Comparison of ENCODE assay signal across 21 mouse cellular contexts in genomic region chr6:42299362-42299761, GRCm38 (mm10). TPM values are rescaled to one million over a fixed set of nuclear protein-coding genes. Genes with fewer than 3 reads are reported as not detected.
DNase-seq lines count a peak whose midpoint lies in the region; ATAC-seq and TF ChIP-seq lines count a peak whose summit lies in the region.
"Had no signal": no experiment of that assay in that cellular context is flagged by ENCODE, and none has a peak within 500 bp of the region (broad histone marks: within the 10 kb centered on the region; RNA-seq: fewer than 3 reads in every experiment).

No protein-coding gene starts in this region.

- TF ChIP-seq CTCF in liver, postnatal 0 days (IDR thresholded peaks at IDR 0.05; ENCODE audit: low read depth): no peak

- H3K27ac ChIP-seq in liver, postnatal 0 days (ENCODE audit: low read depth): no peak overlapping the region
- H3K27ac ChIP-seq in liver, embryonic 12.5 days: no peak overlapping the region
- H3K27ac ChIP-seq: embryonic facial prominence, embryonic 15.5 days; forebrain, embryonic 13.5 days; midbrain, embryonic 15.5 days had no signal

- no peak for TF ChIP-seq EP300 in liver, postnatal 0 days (IDR thresholded peaks at IDR 0.05; ENCODE audit: low read depth)

- DNase-seq in liver, postnatal 0 days: no peak
- peak; percentile 31 for DNase-seq in c-Kit-positive CD71-negative TER-119-negative erythroid progenitor cells, embryonic 14.5 days (ENCODE audit: low read depth)
- no peak for DNase-seq in kidney, postnatal 10 days
- DNase-seq in right cerebral cortex, postnatal 4 days: no peak
- no peak for DNase-seq in testis, postnatal 10 days (ENCODE audit: low spot score)
- DNase-seq: adrenal gland, postnatal 14 days; cerebellum, adult 9-10 months; embryo, embryonic 11 days; heart, postnatal 4 days; kidney, adult 2 months; kidney, postnatal 36 days; lung, embryonic 14.5 days; lung, postnatal 4 days; right cerebral cortex, postnatal 14 days; thymus, postnatal 25 days had no signal

- no peaks in the 10 kb centered on the region for H3K27me3 ChIP-seq in liver, postnatal 0 days (ENCODE audit: insufficient read depth, low read length)
- H3K27me3 ChIP-seq in liver, embryonic 12.5 days (replicated peaks): no peaks in the 10 kb centered on the region
- peaks cover 35% of the 10 kb centered on the region for H3K27me3 ChIP-seq in megakaryocyte, embryonic 14.5 days (replicated peaks)
- H3K27me3 ChIP-seq: embryonic facial prominence, embryonic 15.5 days; forebrain, embryonic 13.5 days; midbrain, embryonic 15.5 days had no signal

- H3K36me3 ChIP-seq in liver, postnatal 0 days (replicated peaks; ENCODE audit: insufficient read depth, low read length): no peaks in the 10 kb centered on the region
- H3K36me3 ChIP-seq in liver, embryonic 12.5 days: no peaks in the 10 kb centered on the region
- H3K36me3 ChIP-seq in megakaryocyte, embryonic 14.5 days (replicated peaks; ENCODE audit: low read length): no peaks in the 10 kb centered on the region
- H3K36me3 ChIP-seq: embryonic facial prominence, embryonic 15.5 days had no signal

- no peak overlapping the region for H3K4me3 ChIP-seq in liver, postnatal 0 days (ENCODE audit: low read depth, low read length)
- H3K4me3 ChIP-seq in liver, embryonic 12.5 days: no peak overlapping the region
- H3K4me3 ChIP-seq in megakaryocyte, embryonic 14.5 days (replicated peaks): peak overlapping the region; percentile 86
- H3K4me3 ChIP-seq: embryonic facial prominence, embryonic 15.5 days; forebrain, embryonic 13.5 days; midbrain, embryonic 15.5 days had no signal

- ATAC-seq in liver, postnatal 0 days: 0 out of 2 replicates have a peak, but pooled peaks have one; percentile 29
- ATAC-seq in liver, embryonic 12.5 days: no peak
- ATAC-seq: forebrain, embryonic 13.5 days; midbrain, embryonic 15.5 days had no signal

- WGBS in liver, postnatal 0 days (ENCODE audit: insufficient replicate concordance): 34% methylated on average over 5 of the region's 5 CpGs
- 37% methylated on average over 5 of the region's 5 CpGs for WGBS in liver, embryonic 12.5 days (ENCODE audit: insufficient replicate concordance)

- no peaks in the 10 kb centered on the region for H3K4me1 ChIP-seq in liver, postnatal 0 days (ENCODE audit: insufficient read depth)
- H3K4me1 ChIP-seq in liver, embryonic 12.5 days: no peaks in the 10 kb centered on the region
- peaks cover 30% of the 10 kb centered on the region for H3K4me1 ChIP-seq in megakaryocyte, embryonic 14.5 days
- H3K4me1 ChIP-seq: embryonic facial prominence, embryonic 15.5 days; forebrain, embryonic 13.5 days; midbrain, embryonic 15.5 days had no signal

- H3K9ac ChIP-seq in liver, postnatal 0 days (replicated peaks): no peak overlapping the region
- H3K9ac ChIP-seq in liver, embryonic 12.5 days: no peak overlapping the region
- H3K9ac ChIP-seq: embryonic facial prominence, embryonic 15.5 days; forebrain, embryonic 13.5 days; lung, embryonic 14.5 days; midbrain, embryonic 15.5 days had no signal

- no peak overlapping the region; the same call in 1 of the 2 replicates for H3K4me2 ChIP-seq in liver, postnatal 0 days (ENCODE audit: low read depth, low read length)
- no peak overlapping the region for H3K4me2 ChIP-seq in liver, embryonic 12.5 days
- H3K4me2 ChIP-seq: embryonic facial prominence, embryonic 15.5 days; forebrain, embryonic 13.5 days; lung, embryonic 14.5 days; midbrain, embryonic 15.5 days had no signal

- H3K9me3 ChIP-seq in liver, postnatal 0 days (ENCODE audit: low read length): no peaks in the 10 kb centered on the region
- H3K9me3 ChIP-seq in liver, embryonic 12.5 days (replicated peaks): no peaks in the 10 kb centered on the region
- no peaks in the 10 kb centered on the region for H3K9me3 ChIP-seq in megakaryocyte, embryonic 14.5 days
- H3K9me3 ChIP-seq: embryonic facial prominence, embryonic 15.5 days; forebrain, embryonic 13.5 days; midbrain, embryonic 15.5 days had no signal

RNA-seq across cellular contexts. Expression of gene Clcn1, which starts 12.9 kb away (rescaled TPM):
- polyA plus RNA-seq in liver, postnatal 0 days (2015; fragmentation: Nextera tagmentation; extraction: Ambion mirVana): 0.09 TPM in 1 of 2 replicates, not detected in the other
- polyA plus RNA-seq in liver, embryonic 12.5 days (2016; fragmentation: Nextera tagmentation; extraction: Ambion mirVana): 0.12 TPM in 1 of 2 replicates, not detected in the other
- polyA plus RNA-seq in megakaryocyte, embryonic 14.5 days (2012; ENCODE audit: insufficient read depth, low replicate concordance): not detected in 2 replicates
- polyA plus RNA-seq: lung, embryonic 14.5 days had no signal

RNA-seq across cellular contexts. Expression of gene Fam131b, which starts 25.1 kb away (rescaled TPM):
- polyA plus RNA-seq in liver, postnatal 0 days (2015; fragmentation: Nextera tagmentation; extraction: Ambion mirVana): not detected in 2 replicates
- not detected in 2 replicates for polyA plus RNA-seq in liver, embryonic 12.5 days (2016; fragmentation: Nextera tagmentation; extraction: Ambion mirVana)
- 0.41 TPM in 1 of 2 replicates, not detected in the other for polyA plus RNA-seq in megakaryocyte, embryonic 14.5 days (2012; ENCODE audit: insufficient read depth, low replicate concordance)
- polyA plus RNA-seq: liver, adult 2 months had no signal

RNA-seq across cellular contexts. Expression of gene Casp2, which starts 34.6 kb away (rescaled TPM):
- 10.3 and 11.1 TPM in 2 replicates for polyA plus RNA-seq in liver, postnatal 0 days (2015; fragmentation: Nextera tagmentation; extraction: Ambion mirVana)
- 34.4 and 36.0 TPM in 2 replicates for polyA plus RNA-seq in liver, embryonic 12.5 days (2016; fragmentation: Nextera tagmentation; extraction: Ambion mirVana)
- polyA plus RNA-seq in megakaryocyte, embryonic 14.5 days (2012; ENCODE audit: insufficient read depth, low replicate concordance): 1.2 and 13.2 TPM in 2 replicates

RNA-seq across cellular contexts. Expression of gene Tmem139, which starts 37.6 kb away (rescaled TPM):
- not detected in 2 replicates for polyA plus RNA-seq in liver, postnatal 0 days (2015; fragmentation: Nextera tagmentation; extraction: Ambion mirVana)
- polyA plus RNA-seq in liver, embryonic 12.5 days (2016; fragmentation: Nextera tagmentation; extraction: Ambion mirVana): not detected in 2 replicates
- polyA plus RNA-seq in megakaryocyte, embryonic 14.5 days (2012; ENCODE audit: insufficient read depth, low replicate concordance): not detected in 2 replicates
- polyA plus RNA-seq: midbrain, embryonic 15.5 days had no signal

RNA-seq across cellular contexts. Expression of gene Zyx, which starts 50.1 kb away (rescaled TPM):
- polyA plus RNA-seq in liver, postnatal 0 days (2015; fragmentation: Nextera tagmentation; extraction: Ambion mirVana): 55.3 and 57.8 TPM in 2 replicates
- 66.3 and 66.5 TPM in 2 replicates for polyA plus RNA-seq in liver, embryonic 12.5 days (2016; fragmentation: Nextera tagmentation; extraction: Ambion mirVana)
- polyA plus RNA-seq in megakaryocyte, embryonic 14.5 days (2012; ENCODE audit: insufficient read depth, low replicate concordance): 8,612 and 27,789 TPM in 2 replicates
